Mouse (Mus musculus) frontal cortex, postnatal 14 days (tissue): ENCODE results near the gene Ccdc162.
"Not testable (repeated sequence)": the region's sequence is repeated elsewhere in the genome, so short reads cannot be mapped to it uniquely, and the experiment has no call there.

Experiments
- DNase-seq, 2 experiments: peaks; one replicate each; pipeline ENCODE4 v3.0.0; 2022; ENCODE audit warnings: low spot score in 2 of 2

Gene Ccdc162

GRCm38 (mm10) chr10:41697040-41697439, 19.4 kb downstream of the Ccdc162 start:
- no peak for DNase-seq

GRCm38 (mm10) chr10:41690978-41691377, 25.5 kb downstream of the Ccdc162 start:
- DNase-seq = no peak

- DNase-seq = peak in 1 of 2 experiments; percentile 53
Measured at GRCm38 (mm10) chr10:41689941-41690887, 26.2 kb downstream of the Ccdc162 start.

- DNase-seq = no peak
Measured at GRCm38 (mm10) chr10:41684548-41684996, 31.9 kb downstream of the Ccdc162 start.

GRCm38 (mm10) chr10:41682546-41683393, 33.7 kb downstream of the Ccdc162 start:
- peak; percentile 71 to 89 for DNase-seq

- peak; percentile 48 to 49 for DNase-seq
Measured at GRCm38 (mm10) chr10:41678746-41679360, 37.6 kb downstream of the Ccdc162 start.

- DNase-seq = no peak
Measured at GRCm38 (mm10) chr10:41677396-41677795, 39.0 kb downstream of the Ccdc162 start.

GRCm38 (mm10) chr10:41676661-41677061, 39.8 kb downstream of the Ccdc162 start:
- no peak for DNase-seq

- DNase-seq = no peak
Measured at GRCm38 (mm10) chr10:41675842-41676571, 40.4 kb downstream of the Ccdc162 start.

- no peak for DNase-seq
Measured at GRCm38 (mm10) chr10:41675243-41675642, 41.2 kb downstream of the Ccdc162 start.

GRCm38 (mm10) chr10:41674362-41674761, 42.1 kb downstream of the Ccdc162 start:
- no peak for DNase-seq

- DNase-seq = no peak
Measured at GRCm38 (mm10) chr10:41670196-41670595, 46.2 kb downstream of the Ccdc162 start.

GRCm38 (mm10) chr10:41665498-41665897, 50.9 kb downstream of the Ccdc162 start:
- DNase-seq = no peak

GRCm38 (mm10) chr10:41659671-41660070, 56.8 kb downstream of the Ccdc162 start:
- not testable (repeated sequence) for DNase-seq

GRCm38 (mm10) chr10:41655684-41656083, 60.8 kb downstream of the Ccdc162 start:
- not testable (repeated sequence) for DNase-seq

- DNase-seq = no peak
Measured at GRCm38 (mm10) chr10:41652988-41653387, 63.4 kb downstream of the Ccdc162 start.

GRCm38 (mm10) chr10:41652094-41652775, 64.2 kb downstream of the Ccdc162 start:
- no peak for DNase-seq

GRCm38 (mm10) chr10:41651532-41651931, 64.9 kb downstream of the Ccdc162 start:
- DNase-seq = no peak

GRCm38 (mm10) chr10:41649186-41649585, 67.2 kb downstream of the Ccdc162 start:
- DNase-seq = no peak

GRCm38 (mm10) chr10:41638776-41639175, 77.7 kb downstream of the Ccdc162 start:
- DNase-seq = no peak
